Mouse (Mus musculus): ENCODE measurements around the gene Cramp1l.
A peak's percentile ranks its signal among the peaks of the same experiment; 100 is the strongest.

The Cramp1l gene

DNA sequence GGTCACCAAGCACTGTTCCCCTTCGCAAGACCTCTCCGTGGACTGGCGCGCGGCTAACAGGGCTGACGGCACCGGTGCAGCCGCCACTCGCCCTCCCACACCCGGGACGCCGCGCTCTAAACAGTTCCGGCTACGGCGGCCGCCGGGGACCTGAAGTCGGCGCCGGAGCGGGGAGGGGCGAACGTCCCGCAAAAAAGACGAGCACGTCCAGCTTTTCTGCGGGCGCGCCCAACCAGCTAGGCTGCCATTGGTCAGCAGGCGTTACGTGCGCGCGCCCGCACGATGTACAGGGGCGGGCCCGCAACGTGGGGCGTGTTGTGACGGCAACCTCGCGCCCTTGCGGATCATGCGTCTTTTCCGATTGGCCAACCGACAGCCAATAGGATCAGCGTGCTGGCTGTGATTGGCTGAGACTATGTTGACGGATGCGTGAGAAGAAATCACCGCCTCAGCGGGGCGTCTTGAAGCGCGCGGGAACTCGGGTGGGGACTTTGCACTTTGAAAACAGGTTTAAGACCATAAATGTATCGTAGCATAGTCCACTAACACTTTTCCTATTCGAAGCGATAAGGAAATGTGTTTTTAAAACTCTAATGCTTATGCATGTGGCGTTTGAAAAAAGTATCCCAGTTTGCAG is at the start of gene Cramp1l, which contains the start of gene Ift140:
Gene Cramp1l, minus strand, starts transcription at position 134 of the 637 bp plus-strand sequence.
Gene Ift140, plus strand, starts transcription at position 431 of the 637 bp plus-strand sequence.
- peak; percentile 96 for DNase-seq (ENCODE audit: low read depth, low spot score)

DNA sequence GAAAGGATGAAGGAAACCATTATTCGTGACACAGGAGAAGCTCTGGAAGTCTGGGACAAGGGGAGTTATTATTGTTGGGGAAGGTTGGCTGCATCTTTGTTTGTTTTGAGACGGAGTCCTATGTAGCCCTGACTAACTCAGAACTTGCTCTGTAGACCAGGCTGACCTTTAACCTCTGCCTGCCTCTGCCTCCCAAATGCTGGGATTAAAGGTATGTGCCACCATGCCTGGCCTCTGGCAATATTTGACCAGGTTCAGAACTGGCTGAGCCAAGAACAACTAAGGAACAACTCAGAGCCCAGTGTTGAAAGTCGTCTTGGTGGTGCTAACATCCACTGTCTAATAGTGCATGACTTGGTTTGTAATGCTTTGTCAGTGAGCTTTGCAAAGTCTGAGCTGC is 49.6 kb upstream of the Cramp1l start:
- DNase-seq (ENCODE audit: low read depth, low spot score) = no peak

DNA sequence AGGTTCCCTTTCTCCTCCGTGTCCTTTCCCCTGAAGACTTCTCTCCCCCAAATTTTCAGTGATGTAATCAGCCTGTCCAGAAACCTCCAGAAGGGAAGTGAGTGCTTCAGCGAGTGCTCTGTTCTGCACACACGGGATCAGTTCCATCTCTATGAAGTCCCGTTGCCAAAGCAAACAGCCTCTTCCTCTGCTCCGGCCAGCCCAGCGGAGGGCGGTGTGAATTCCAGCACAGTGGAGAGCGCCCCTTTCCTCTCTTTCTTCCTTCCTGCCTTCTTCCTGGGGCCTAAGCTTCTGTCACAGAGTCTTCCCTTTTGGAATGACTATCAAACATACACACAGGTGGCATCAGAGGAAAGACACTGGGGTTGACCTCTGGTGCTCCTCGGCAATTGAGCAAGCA is 48.8 kb upstream of the Cramp1l start:
- no peak for DNase-seq (ENCODE audit: low read depth, low spot score)

DNA sequence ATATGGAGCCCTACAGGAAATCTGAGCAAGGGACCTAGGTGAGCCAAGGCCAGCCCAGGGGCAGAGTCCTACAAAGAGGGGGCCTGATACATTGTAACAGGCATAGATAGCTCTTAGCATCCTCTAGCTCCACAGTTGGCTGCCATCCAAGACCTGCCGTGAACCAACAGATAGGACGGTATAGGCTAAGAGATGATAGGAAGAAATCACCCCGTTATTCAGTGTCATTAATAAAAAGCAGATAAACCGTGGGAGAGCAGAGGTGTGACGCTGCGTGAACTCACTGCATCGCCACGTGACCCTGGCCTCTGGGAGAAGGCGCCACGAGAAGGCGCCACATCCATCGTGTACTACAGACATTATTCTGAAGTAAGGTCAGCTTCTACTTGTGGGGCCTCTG is 48.3 kb upstream of the Cramp1l start:
- no peak for DNase-seq (ENCODE audit: low read depth, low spot score)

DNA sequence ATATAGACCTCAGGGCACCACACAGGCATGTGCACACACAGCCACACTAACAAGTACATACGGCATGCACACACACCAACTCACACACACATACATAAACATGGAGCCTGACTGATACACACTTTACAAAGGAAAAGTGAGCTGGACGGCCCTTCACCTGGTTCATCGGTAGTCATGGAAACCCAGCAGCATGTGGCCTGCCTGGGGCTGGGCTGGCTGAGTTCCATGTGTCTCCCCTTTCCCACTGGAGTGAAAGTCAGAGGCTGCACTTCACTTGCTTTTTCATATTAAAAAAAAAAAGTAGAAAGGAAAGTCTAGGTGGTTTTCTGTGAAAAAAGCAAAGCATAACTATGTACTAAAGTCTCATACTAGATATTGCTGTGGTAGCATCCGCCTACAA is 47.7 kb upstream of the Cramp1l start:
- DNase-seq (ENCODE audit: low read depth, low spot score) = no peak

DNA sequence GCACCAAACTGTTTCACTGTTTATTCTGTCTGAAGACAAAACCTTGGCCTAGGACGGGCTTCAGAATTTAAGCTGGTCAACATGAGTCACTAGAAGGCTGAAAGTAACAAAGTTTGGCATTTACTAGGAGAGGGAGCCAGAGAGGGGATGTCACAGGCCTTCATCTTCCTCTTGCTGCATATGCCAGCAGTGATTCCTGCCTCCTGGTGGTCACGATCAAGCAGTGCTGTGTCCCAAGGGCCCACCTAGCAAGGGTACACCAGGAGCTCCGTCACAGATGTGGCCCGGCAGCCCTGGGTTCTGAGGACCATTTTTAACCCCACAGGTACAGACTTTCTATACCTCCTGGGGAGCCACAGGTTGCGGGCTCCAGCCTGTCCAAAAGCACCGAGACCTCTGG is 41.5 kb upstream of the Cramp1l start:
- DNase-seq (ENCODE audit: low read depth, low spot score) = no peak

DNA sequence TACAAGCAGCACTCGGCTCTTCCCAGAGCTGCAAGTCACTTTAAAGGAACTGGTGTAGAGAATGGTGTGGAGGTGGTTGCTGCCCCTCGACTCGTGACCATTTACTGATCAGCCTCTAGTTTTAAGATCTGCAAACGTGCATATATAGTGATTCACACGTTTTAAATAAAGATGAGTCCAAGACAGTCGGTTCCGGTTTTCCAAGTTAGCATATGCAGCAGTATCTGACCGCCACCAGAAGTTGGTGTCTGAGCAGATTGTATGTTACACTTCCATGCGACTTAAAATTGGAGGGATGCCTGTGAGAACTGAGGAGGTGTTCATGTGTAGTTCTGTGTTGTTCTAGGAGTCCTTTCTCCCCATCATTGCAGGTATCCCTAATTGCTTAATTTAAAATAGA is 37.7 kb upstream of the Cramp1l start:
- no peak for DNase-seq (ENCODE audit: low read depth, low spot score)

DNA sequence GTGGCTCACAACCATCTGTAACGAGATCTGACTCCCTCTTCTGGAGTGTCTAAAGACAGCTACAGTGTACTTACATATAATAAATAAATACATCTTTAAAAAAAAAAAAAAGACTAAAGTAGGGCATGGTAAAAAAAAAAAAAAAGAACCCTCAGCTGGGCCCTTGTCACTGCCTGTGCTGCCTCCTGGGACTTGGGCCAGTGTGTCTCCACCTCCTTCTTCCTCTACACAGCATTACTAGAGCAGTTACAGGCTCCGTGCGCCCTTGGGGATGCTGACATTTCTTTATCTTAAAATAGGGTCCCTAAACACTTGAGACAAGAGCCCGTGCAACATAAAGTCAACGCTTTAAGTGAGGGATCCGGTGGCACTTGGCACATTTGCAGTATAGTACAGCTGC is 31.6 kb upstream of the Cramp1l start:
- no peak for DNase-seq (ENCODE audit: low read depth, low spot score)

DNA sequence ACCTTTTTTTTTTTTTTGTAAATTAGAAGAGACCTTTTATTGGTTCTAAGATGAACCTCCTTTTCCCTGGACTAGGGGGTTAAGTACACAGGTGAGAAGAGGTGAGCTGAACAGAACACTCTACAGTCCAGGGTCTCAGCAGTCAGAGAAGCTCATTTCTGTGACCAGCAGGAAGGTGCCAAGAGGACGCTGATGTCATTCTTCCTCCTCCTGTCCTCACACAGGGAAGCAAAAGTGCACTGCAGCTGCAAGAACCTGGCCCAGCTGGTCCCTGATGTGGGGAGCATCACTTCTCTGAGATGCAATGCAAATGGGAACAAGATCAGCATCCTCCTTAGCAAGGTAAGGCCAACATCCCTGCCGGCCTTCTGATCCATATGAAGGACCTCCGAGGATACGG is 29.7 kb upstream of the Cramp1l start:
- no peak for DNase-seq (ENCODE audit: low read depth, low spot score)

DNA sequence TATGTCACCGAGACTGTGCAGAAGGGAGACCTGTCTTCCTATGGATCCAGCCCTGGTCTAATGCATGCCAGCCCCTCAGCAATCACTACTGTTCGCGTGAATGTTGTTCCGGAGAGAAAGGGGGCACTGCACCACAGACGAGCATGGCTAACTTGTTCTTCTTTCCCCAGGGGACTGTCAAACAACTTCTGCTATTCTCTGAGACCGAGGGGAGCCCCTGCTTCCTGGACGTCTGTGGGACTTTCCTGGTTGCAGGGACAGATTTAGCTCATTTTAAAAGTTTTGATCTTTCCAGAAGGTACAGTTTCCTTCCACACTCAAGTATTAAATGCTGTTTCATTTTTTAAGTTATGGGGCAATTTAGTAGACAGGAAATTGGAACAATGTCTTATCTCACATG is 29.3 kb upstream of the Cramp1l start:
- no peak for DNase-seq (ENCODE audit: low read depth, low spot score)

DNA sequence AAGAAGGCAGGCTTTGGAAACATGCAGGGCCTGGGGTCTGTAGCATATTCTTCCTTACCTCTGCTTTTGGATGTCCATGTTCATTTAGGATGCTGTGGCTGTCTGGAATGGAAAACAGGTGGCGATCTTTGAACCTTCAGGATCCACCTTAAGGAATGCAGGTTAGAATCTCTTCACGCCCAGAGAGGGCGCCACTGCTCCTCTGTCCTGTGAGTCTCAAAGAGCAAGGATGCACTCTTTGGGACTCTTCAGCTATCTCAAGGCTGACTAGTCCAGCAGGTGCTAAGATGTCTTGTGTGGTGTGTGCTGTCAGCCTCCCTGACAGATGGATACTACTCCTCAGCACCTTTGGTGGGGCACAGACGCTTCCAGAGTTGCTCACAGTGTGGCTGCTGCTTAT is 20.6 kb upstream of the Cramp1l start:
- DNase-seq (ENCODE audit: low read depth, low spot score) = no peak

DNA sequence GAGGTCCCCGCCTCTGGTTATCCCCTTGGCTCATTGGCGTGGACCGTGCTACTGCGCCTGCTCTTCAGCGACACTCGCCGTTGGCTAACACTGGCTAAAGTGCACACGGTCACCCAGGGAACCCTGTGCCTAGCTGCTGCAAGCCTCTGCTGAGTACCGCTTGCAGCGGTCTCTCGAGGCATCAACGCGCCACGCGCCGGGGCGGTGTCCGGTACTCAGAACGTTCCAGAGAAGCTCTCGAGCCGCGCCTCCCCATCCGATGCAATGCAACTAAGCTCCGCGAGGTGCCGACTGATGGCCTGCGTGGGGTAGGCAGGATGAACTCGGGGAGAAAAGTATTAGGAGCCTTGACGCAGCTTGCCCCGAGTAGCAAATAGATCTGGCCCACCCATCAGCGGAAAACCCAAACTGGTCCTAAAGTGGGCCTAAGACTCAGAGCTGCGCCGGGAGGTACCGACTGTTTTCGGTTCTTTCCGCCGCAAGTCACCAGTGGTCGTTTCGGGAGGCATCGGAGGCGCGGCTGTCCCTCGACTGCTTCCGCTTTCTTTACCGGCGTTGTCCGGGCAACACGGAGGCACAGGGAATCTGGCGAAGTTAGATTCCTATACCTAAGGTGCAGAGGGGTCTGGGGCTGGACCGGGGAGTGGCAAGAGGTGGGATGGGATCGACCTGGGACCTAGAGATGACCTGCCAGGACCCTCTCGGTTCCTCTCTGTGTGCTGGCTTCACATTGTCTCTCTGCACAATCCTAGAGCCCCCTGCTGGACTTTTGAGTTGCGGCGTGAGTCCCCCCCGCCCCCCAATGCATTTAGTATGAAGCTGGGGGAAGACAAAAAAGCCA is 924 bp upstream of the Cramp1l start:
- peak; percentile 79 for DNase-seq (ENCODE audit: low read depth, low spot score)

DNA sequence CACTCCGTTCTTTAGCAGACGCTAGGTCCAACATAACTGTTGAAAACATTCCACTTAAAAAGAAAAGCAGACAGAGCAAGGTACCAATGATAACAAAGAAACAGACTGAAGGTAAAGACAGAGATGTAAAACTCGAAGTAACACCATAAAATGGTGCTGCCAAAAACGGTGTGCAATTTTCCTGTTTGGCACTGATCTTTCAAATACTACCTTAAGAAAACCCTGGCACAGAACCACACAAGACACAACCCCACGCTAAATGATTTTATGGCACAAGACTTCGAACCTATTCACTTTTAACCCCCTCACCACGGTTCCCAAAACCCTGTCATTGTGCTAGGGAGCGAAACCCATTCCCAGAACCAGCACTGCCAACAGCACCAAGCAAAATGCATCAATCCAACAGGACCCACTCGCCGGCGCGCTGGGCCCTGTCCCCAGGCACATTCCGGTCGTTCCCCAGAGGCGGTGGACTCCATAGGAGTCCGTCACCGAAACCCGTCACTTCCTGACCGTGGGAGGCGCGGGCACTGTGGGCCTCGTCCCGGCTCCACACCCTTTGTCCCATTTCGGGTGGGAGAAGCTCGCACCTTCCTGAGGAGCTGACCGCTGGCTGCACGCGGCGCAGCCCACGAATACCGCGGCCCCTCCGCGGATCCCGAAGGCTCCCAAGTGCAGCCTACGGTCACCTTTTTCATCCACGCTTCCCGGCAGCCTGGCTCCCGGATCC is 582 bp downstream of the Cramp1l start:
- DNase-seq (ENCODE audit: low read depth, low spot score) = peak; percentile 33

DNA sequence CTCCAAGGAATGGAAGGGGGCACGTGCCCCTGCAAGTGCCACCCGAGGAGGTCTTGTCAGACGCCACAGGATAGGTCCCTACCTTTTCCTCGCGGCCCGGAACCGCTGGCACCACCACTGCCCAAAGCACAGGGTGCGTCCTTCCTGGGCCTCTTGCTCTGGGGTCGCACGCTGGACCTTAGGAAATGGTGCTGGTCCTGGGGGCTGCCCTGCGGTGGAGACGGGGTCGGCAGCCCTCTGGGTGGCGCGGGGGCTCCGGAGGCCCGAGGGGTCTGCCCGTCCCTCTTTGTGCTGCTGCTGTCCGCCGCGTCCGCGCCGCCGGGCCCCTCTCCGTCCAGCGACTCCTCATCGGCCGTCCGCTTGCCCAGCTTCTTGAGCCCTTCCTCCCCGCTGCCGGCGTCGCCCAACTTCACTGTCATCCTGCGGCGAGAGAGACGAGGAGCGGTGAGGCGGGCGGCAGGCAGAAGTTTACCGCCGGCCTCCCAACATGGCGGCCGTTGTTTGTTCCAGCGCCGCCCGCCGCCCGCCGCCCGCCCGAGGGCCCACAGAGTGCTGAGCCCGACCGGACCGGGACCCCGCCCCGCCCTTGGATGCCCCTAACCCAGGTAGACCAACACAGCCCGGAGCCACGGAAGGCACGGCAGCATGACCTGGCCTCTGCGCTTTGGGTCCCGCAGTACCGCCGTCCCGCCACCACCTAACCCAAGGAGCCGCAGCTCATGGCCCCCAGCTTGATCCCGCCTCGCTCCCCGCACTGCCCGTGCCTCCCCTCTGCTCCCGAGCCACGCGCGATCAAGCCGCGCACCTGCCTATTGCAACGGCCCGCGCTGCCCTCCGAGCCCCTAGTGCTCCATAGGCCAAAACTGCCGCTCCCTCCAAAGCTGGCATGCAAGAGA is 1.7 kb downstream of the Cramp1l start:
- peak; percentile 32 for DNase-seq (ENCODE audit: low read depth, low spot score)

DNA sequence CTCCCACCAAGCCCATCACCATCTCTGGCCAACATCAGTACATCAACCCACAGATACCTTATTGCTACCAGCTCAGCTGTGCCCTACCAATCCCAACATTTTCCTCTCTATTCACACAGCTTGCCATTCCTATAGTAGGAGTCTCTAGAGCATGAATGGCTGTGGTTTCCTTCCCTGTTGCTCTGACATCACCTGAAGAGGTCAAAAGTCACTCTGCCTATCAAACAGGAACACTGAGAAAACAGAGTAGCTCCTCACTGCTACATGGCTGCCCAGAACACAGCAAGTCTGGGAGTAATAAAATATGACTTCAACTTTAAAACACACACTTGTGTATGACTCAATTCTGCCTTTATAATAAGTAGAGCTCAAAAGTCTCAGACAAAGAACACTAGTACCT is 8.1 kb downstream of the Cramp1l start:
- no peak for DNase-seq (ENCODE audit: low read depth, low spot score)

DNA sequence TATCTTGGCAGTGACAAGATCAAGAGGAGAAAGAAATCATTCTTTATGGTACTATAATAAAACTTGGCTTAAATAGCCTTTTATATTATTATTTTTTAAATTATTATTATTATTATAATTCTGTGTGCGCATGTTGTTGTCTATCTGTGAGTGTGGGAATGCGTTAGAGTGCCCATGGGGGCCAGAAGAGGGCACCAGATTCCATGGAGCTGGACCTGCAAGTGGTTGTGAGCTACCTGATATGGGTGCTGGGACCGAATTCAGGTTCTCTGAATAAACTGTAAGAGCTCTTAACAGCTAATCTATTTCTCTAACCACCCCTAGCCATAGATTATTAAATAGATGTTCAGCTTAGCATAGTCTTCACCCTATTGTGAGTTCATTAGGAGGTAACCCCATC is 10.5 kb downstream of the Cramp1l start:
- no peak for DNase-seq (ENCODE audit: low read depth, low spot score)

DNA sequence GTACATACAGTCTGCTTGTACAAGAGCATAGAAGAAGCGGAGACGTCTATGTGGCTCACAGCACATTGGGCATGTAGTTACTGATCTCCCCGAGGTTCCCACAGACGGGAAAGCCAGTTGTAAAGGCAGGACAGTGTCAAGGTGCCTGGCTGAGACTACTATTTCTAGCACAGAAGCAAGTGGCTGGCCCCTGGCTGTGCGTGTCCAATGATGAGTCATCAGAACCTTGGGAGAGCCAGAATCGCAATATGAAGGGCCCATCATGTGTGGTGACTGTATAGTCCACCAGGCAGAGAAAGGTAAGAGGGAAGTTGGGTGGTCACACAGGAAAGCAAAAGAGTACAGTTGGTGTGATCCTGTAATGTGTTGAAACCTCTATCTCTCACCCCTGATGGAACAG is 20.9 kb downstream of the Cramp1l start:
- DNase-seq (ENCODE audit: low read depth, low spot score) = no peak

DNA sequence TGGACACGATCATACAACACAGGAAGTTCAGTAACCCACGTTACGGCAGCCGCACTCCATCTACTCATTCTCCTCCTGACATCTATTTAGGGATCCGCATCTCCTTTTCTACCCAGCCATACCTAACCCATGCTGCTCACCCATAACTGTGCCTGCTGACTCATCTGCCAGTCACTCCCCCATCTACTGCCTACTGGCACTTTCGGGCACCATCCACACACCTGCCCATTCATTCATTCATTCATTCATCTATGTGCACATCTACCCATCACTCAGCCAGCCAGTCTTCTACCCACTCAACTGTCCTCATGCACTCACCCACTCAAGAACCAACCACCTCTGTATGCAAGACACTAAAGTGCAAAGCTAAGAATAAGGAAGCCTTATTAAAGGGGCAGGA is 28.4 kb downstream of the Cramp1l start:
- DNase-seq (ENCODE audit: low read depth, low spot score) = no peak

DNA sequence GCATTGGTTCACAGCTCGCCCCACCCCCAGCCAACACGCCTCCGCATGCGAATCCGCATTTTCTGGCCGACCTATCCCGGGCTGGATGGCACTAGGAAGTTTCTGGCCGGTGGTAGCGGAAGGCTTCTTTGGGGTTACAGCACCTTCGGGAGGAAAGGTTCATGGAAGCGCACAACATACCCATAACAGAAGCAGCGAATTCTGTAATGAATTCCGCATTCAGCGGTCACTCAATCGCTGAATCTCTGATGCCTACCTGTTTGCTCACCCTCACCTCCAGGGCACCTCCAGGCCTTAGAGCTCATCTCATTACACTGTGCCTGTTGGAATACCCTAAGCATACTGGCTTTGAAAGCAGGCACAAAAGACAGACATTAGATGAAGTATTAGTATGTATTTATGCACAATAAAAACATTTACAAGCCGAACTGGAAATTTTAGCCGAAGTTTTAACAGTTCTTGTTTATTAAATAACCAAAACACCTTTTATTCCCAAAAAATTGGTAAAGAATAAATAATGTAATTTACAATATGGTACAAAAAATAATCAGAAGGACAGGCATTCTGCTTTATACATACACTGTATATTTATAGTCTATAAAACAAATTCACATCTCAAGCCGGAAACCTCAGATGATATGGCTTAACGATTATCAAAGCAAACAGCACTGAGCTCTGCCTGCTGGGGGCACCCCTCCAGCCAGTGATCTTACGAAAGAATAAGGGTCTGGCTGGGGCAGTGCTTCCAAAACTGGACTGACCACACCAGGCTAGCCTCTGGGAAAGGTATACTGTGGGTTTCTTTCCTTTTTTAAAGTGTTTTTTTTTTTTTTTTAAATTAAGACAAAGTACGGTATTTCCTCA is 54.5 kb downstream of the Cramp1l start:
- no peak for DNase-seq (ENCODE audit: low read depth, low spot score)

DNA sequence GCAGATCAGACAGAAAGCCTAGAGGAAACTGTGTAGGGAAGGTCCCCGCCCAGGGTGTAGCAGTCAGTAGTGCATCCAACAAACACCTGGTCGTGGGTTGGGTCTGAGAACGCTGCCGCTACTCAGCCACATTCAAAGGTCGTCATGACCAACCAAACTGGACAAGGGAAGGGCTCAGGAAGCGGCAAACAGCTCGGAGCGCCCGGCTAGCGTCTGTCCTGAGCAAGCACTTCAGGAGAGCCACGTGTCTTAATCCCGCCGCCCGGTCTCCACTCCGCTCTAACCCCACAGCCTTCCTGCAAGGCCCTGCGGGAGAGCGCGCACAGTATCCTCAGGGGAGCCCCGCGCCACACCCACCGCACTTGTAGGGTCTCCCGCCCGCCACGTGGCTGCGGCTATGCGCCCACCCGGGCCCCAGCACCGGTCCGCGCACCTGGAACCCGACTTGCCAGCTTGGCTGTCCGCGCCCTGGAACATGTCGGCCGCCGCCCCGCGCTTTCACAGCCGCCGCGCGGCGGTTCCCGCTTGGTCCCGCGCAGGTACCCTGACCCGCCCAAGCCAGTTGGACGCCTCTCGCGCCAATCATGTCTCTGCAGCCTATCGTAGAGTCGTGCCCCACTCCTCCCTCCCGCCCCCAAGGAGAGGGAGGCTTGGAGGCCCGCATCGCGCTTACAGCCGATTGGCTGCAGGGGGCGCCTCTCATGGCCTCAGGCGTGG is 55.3 kb downstream of the Cramp1l start, which contains the start of gene Jpt2:
Gene Jpt2, minus strand, starts transcription at position 555 of the 717 bp plus-strand sequence.
- DNase-seq (ENCODE audit: low read depth, low spot score) = peak; percentile 94
